Mouse (Mus musculus): ENCODE measurements around the gene Ifi211.
A peak's percentile ranks its signal among the peaks of the same experiment; 100 is the strongest.
"Not testable (repeated sequence)": the region's sequence is repeated elsewhere in the genome, so short reads cannot be mapped to it uniquely, and the experiment has no call there.

Ifi211 gene

DNA sequence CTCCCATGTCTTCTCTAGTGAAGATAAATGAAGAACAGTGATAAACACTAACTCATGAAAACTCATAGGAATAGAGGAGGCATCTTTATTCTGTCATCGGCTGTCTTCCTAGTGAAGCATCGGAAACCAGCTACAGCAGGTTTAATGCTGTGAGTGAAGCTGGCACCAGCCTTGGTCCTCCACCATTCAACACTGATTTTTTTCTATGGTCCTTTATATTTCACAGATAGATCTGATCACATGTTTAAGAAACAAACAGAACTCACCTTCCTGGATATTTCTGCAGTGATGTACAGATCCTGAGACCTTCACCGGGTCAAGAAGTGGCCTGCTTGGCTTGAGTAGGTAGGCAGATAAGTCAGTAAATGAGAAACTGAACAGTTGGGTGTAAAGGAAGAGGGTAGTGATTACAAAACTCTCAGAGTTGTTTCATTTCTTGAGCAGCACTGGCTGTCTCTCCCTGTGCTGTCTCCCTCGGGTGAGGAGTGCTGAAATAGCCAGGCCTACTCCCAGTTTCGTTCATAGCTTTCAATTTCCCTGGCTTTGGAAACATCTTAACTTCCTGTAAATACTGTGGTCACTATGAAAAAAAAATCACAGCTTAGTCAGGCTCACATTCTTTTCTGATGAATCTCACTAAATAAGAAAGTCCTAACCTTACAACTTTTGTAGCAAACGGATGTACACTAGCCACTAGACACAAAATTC, at the start of gene Ifi211:
TSS of gene Ifi211 (minus strand) at position 499 of the 708 bp plus-strand sequence.
- DNase-seq (ENCODE audit: low read depth, low spot score), result not testable (repeated sequence)

DNA sequence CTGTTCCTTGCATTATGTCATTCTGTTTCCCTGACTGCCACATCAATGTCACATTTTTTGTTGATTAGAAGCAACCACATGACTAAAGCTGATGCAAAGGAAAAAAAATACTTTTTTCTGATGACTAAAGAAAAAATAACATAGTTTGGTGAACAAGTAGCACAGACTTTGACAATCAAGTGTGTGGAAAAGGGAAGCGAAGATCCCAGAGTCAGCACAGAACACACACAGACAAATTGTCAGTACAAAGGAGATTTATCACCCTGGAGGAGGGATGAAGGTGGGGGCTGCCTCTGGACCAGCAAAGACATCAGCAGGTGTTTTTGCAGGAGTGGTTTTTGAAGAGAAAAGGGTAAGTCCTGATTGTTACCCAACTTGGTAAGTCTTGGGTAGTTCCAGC, 48.6 kb upstream of the Ifi211 start:
- DNase-seq (ENCODE audit: low read depth, low spot score), result not testable (repeated sequence)

DNA sequence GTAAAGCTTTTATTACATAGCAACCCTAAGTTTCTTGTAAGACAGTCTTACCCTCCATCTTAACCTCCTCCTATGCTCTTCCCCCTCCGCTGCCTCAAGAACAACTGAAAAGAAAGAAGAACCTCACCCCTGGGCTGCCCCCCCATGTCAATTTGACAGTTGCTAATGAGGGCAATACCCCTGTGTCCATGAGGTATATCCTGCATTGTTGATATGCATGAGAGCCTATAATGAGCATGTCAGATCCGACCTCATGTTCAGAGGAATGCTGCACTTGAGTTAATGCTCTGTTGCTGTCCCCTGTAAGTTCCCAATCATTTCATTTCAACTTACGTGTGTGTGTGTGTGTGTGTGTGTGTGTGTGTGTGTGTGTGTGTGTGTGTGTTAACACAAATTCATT, 47.2 kb upstream of the Ifi211 start:
- DNase-seq (ENCODE audit: low read depth, low spot score), result not testable (repeated sequence)

DNA sequence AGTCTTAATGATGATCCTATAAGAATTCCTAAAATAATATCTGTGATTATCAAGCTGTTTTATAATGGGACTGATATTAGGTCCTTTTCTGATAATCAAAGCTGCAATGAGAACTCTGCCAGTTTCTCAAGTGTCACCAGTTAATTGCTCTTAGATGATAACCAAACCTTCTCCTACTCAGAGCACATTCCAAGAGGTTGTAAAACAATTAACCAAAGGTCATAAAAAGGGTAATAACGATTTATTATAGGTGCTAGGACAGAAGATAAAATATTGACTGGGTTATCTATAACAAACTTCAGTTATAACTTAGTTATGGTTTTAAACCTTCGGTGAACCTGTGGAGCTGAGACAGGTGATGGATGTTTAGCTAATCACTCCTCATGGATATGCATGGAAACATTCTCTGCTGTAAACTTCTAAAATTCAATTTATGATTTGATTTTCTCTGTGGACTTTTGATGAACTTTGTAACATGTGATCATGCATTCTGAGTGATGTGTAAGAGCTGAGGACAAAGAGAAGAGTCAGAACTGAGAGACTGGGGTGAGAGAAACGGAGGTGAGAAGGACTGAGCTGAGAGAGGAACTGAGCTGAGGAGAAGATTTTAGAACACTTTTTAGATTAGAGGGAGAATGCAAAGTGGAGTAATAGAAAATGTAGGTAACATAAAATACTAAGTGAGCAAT, 43.1 kb upstream of the Ifi211 start:
- DNase-seq (ENCODE audit: low read depth, low spot score), result not testable (repeated sequence)

DNA sequence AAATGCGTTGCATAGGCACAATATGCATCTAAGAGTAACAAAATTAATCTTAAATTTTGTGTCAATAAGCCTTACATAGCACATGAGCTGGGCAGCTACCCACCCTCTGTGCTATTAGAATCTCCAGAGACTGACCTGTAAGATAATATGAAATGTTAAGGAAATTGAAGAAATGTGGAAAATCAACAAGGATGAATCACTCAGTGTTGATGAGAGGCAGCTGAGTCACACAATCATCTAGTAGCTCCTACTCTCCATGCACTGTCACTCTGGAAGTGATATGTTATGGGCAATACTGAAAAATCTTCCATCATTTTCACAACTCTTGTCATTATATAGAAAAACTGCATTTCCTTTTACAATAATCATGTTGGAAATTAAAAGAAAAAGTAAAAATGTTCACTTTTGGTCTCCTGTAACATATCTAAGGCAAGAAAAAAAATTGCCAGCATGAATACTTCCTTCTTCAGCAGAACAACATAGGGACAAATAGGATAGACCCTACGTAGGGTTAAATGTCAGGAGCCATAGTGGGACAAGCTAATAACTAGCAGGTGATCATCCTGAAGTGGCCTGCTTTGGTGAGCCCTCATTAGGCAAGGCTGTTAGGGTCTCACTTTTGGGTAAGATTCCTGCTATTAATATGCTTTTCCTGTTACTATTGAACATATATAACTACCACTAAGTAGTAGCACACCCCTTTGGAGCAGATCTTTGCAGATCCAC, 42.4 kb upstream of the Ifi211 start:
- DNase-seq (ENCODE audit: low read depth, low spot score), result no peak

DNA sequence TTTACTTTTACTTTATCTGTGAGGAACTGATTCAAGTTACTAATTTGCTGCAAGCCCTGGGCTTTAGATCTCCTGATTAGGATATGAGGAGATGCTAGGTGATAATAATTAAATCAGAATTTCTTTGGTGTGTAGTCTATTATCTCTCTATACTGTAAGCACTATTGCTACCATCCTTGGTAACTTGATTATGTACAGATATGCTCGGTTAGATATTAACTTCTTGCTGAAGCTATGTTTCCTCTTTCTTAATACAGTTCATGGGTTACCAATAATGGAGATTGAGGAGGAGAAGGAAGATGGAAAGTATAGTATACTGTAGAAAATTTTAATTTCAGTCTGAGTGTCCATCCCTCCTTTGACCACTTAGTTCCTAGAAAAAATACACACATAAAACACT, 40.7 kb upstream of the Ifi211 start:
- DNase-seq (ENCODE audit: low read depth, low spot score), result no peak

DNA sequence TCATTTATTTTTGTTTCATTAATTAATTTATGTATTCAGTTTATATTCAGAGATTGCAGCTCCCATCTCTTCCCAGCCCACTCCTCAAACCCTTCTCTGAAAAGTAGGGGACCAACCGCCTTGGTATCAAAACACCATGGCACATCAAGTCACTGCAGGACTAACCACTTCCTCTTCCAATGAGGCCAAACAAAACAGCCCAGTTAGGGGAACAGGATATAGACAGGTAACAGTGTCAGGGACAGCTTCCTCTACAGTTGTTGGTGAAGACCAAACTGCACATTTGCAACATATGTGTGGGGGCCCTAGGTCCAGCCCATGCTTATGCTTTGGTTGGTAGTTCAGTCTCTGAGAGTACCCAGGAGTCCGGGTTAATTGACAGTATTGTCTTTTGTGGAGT, 36.2 kb upstream of the Ifi211 start:
- not testable (repeated sequence) for DNase-seq (ENCODE audit: low read depth, low spot score)

DNA sequence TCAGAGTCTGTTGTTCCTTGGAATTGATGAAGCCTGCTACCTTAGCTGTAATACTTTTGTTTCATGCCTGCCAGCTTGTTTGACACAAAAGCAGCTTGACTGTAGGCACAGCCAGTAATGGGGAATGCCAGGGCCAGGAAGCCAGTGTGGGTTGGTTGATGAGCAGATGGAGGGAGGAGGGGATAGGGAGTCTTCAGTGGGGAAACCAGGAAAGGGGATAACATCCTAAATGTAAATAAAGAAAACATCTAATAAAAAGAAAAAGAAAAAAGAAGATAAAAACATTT, 29.9 kb upstream of the Ifi211 start:
- peak; percentile 12 for DNase-seq (ENCODE audit: low read depth, low spot score)

DNA sequence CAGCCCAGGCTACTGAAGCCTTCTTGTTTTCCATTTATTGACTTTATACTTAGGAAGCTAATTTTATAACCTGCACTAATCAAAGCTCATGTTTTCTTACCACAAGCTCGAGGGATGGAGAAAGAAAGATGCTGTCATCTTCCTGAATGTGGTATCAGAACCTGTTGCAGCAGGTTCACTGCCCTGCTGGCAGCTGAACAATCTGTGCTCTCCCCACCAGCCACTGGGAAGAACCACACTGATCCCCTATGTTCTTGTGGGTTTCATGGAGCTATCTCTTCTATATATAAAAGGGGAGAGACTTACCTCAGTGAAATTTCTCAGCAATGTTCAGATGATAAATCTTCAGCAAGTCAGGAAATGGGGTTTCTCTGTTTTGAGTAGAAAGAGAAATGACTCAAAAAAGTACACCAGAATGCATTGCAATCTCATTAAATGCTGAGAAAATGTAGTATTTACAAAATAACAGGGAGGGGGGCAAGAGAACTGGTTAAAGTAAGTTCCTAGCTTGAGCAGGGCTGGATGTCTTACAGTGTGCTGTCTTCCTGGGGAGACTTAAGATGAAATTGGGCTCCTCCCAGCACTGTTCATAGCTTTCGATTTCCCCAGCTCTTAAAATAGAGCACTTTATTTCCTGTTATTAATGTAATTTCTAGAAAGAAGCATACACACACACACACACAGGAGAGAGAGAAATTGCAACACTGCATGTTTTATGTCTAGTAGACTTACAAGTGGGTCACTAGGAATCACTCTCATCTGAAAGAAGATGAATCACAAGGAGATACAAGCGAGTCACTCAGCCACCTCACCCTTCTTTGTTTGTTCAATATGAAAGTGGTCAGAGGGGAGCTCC, 29.3 kb upstream of the Ifi211 start, which contains the start of the genes Mndal and Ifi203:
TSS of gene Mndal (minus strand) at position 568 of the 856 bp plus-strand sequence.
TSS of gene Ifi203 (minus strand) at position 749 of the 856 bp plus-strand sequence.
- DNase-seq (ENCODE audit: low read depth, low spot score), result not testable (repeated sequence)

DNA sequence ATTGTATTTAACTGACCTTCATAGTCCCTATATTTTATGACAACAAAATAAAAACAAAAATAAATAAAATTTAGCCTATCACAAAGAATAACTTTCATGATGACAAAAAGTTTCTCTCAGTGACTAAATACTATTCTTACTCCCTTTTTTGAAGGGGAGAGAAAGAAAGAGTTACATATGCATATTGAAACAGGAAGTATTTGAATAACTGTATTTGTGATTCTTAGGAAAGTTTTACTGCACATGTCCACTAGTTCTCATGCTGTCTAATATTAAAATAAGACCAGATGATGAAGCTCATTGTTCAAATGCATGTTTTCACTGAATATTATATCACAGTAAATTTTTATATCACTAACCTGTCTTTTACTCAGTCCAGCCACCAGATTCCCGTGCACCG, 28.7 kb upstream of the Ifi211 start:
- not testable (repeated sequence) for DNase-seq (ENCODE audit: low read depth, low spot score)

DNA sequence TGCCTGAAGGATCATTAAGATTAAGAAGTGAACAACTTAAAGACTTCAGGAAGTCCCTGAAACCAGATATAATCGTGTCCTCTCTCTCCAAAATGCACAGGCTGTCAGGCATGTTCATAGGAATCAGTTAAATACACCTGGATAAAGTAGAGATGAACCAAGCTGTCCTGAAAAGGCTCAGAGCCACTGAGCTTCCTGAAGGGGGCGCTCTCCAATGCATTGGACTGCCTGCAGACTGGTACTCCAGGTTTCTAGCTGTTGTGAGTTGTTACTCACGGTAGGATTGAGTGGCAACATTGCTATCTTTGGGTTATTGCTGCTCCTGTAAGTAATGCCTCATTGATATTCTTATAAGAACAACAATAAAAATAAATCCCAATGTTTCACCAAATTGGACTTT, 6.4 kb upstream of the Ifi211 start:
- DNase-seq (ENCODE audit: low read depth, low spot score), result not testable (repeated sequence)

DNA sequence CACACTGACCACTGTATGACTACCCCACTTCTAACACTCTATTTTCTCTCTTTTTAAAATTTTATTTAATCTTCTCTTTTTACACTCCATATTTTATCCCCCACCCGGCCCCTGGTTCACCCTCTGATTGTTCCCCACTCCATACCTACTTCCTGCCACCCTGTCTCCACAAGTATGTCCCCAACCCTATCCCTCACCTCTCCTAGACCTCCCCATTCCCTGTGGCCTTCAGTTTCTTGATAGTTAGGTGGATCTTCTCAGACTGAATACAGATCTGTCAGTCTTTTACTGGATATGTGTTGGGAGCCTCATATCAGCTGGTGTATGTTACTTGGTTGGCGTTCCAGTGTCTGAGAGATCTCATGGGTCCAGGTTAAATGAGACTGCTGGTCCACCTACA, 1.7 kb upstream of the Ifi211 start:
- no peak for DNase-seq (ENCODE audit: low read depth, low spot score)

DNA sequence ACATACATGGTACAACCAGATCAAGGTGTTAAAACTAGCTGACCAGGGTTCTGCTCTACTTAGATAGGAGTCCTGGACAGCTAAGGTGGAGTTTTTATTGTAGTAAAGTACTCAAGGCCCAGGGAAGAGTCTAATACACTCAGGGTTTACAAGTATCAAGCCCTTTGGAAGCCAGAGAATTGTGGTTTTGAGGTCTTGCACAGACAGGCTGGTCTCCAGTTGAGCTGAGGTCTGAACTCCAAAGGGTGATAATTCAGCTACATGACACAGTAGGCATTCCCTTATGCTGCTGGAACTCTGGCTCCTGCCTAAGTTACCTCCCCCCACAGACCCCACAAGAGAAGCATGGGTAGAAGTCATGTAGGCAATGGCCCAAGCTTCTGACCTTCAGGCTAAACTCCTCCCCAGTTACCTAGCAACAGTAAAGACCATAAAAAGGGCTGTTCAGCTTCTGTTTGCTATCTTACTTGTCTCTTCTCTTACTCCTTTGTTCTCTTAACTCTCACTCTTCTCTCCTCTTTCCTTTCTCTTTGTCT, 478 bp upstream of the Ifi211 start:
- not testable (repeated sequence) for DNase-seq (ENCODE audit: low read depth, low spot score)

DNA sequence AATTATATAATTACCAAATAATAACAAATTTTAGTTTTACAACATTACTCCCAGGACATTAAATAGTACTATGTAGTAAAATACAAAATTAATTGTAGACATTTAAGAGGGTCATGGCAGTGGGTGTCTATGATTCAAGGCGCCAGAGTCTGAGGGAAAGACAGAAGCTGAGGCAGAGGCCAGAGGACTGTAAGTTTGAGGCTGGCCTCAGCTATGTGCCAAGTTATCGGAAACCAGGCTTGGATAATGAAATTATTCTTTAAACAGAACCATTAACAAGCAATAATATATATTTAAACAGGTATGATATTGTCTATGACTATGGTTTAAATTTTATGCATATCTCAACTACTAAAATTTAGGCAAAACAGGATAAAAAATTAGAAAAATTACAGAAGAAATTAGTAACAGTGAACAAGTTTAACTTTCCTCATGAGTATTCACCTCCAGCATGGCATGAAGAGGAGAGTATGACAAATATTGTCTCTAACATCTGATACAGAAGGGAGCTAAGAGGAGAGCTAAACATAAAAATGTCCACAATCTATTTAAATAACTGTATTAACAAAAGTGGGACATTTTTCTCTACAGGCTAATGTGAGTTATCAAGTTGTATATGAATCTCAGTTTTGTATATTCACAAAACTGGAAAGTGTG, 910 bp downstream of the Ifi211 start:
- DNase-seq (ENCODE audit: low read depth, low spot score), result no peak

DNA sequence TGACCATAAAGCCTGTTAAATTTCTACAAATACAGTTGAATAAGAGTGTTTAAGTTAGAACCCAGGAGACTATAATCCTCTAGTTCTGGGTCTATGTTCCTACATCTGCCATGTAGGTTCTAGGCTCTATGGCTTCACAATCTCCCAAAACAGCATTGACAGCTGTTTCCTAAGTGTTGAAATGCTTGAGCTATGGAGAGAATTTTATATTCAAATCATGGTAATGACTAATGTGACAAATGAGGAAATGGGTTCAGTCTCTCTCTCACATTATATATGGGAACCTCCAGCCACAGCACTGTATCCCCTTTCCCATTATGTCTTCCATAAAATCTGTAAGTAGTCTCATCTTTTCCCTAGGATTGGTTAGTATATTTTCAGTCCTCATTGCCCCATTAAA, 4.5 kb downstream of the Ifi211 start:
- DNase-seq (ENCODE audit: low read depth, low spot score), result not testable (repeated sequence)

DNA sequence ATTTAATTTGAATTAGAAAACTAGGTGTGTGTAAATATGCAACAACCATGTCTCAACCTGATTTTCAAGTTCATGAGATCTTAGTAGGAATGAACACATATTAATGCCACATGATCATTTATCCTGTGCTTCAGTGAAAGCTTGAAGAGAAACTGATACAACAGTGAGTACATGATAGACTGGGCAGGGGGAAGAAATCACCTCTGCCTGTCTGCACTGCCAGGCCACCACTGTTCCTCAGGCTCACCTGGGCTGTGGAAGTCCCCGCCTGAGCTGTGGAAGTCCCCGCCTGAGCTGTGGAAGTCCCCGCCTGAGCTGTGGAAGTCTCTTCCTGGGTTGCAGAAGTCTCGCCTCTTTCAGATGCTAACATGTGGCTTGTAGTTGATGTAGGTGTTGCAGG, 7.0 kb downstream of the Ifi211 start:
- DNase-seq (ENCODE audit: low read depth, low spot score), result not testable (repeated sequence)

DNA sequence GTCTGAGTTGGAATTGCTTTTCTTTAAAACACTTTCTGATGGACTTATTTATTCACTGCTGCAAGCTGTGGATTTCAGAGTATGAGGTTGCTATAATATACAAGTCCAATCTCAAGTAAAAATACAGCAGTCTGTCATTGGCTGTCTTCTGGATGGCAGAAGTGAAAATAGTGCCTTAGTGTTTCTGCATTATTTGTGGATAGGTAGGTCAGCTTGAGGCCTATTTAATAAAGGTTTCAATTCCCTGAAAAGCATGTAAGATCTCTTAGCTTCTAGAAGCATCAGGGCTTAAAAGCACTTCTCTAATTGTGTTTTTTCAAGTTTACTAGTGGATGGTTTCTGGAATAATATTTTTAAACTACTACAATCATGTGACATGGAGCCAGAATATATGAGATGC, 23.1 kb downstream of the Ifi211 start:
- DNase-seq (ENCODE audit: low read depth, low spot score), result not testable (repeated sequence)

DNA sequence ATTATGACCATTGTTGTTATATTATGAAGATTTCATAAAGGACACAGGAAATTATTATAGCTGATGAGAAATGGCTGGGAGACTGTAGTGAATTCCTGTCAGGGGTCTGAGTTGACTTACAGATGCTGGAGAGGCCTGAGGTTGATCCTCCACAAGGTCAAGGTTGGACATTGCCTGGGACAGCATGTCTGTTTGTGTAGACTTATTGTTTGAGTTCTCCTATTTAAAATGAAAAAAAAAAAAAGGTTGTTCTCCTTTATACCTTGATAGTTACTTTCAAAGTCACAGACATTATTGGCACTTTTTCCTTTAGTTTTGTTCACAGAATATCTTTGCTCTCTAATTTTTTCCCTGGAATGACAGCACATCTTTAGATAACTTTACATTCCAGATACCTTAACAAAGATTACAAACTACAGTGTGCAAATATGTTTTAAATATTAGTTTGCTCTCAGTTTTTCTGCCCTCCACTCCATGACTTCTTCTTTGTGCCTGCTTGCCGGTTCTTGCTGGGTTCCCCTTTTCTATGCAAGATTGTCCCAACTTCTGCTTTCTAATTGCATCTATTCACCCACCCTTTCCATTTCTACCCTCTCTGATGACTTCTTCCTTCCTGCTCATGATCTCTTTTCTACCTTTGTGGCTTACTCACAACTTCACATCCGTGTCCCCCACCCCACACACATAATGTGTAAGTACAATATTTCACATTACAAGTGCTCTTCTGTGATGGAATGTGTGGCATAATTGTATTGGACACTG, 25.6 kb downstream of the Ifi211 start:
- not testable (repeated sequence) for DNase-seq (ENCODE audit: low read depth, low spot score)

DNA sequence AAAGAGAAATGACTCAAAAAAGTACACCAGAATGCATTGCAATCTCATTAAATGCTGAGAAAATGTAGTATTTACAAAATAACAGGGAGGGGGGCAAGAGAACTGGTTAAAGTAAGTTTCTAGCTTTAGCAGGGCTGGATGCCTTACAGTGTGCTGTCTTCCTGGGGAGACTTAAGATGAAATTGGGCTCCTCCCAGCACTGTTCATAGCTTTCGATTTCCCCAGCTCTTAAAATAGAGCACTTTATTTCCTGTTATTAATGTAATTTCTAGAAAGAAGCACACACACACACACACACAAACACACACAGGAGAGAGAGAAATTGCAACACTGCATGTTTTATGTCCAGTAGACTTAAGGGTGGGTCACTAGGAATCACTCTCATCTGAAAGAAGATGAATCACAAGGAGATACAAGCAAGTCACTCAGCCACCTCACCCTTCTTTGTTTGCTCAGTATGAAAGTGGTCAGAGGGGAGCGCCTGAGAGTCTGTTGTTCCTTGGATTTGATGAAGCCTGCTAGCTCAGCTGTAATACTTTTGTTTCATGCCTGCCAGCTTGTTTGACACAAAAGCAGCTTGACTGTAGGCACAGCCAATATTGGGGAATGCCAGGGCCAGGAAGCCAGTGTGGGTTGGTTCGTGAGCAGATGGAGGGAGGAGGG, 32.7 kb downstream of the Ifi211 start:
- peak; percentile 17 for DNase-seq (ENCODE audit: low read depth, low spot score)
